Mouse (Mus musculus) megakaryocyte-erythroid progenitor cell, adult 5 weeks (primary cell): Measurements from ENCODE around the gene Klri1. TPM values are rescaled to one million over a fixed set of nuclear protein-coding genes. Genes with fewer than 3 reads are reported as not detected.

Source experiments
- polyA plus RNA-seq: library from polyadenylated mRNA; stranded (reverse); fragments of >175 nt; gene quantifications from 2 replicates; pipeline ENCODE4 v1.2.3, GENCODE M21; 2012

Gene Klri1
- not detected in 2 replicates for polyA plus RNA-seq

DNA sequence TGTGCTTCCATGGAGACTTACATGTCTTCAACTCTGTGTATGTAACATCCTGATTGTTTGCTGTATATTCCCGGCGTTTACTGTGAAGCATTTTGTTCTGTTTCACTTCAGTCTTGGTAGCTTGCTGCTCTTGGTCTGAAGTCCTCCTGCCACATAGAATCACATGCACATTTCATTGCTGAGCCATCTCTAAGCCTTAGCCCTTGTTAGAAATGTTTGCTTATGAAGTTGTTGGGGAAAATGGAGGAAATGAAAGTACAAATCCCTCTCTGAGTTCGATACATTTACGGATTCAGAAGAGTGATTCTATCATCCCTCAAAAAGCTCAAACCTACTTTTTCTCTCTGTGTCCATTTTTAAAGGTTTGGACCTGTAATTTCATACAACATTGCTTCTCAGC, at the start of gene Klri1:
Gene Klri1, minus strand, starts transcription at position 101 of the 400 bp plus-strand sequence.

DNA sequence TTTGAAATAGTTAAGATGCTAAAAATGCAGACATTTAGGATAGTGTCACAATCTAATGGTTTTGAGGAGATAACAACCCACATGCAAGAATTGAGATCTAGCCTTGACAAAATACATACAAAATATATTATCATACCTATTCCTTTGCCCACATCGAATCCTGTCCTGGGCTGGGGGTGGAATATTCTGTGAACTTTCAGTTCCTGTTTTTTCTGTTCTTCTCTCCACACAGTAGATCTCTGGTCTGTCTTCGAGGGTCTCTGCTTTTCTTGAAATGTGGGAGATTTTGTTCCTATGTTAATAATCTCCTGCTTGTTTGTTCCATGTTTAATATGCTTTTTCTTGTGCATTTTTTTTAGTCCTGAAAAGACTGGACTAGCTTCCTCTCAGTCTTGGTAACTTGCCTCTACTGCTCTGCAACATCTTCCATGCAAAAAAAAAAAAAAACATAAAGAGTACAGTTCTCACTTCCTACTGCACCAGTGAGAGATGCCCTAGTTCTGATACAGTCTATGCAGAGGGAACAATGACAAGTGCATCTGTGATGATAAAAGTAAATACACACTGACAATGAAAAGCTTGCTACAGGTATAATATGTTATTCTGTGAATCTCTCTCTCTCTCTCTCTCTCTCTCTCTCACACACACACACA, 23.3 kb upstream of the Klri1 start, which contains the start of gene Klri2:
Gene Klri2, minus strand, starts transcription at position 416 of the 653 bp plus-strand sequence.

DNA sequence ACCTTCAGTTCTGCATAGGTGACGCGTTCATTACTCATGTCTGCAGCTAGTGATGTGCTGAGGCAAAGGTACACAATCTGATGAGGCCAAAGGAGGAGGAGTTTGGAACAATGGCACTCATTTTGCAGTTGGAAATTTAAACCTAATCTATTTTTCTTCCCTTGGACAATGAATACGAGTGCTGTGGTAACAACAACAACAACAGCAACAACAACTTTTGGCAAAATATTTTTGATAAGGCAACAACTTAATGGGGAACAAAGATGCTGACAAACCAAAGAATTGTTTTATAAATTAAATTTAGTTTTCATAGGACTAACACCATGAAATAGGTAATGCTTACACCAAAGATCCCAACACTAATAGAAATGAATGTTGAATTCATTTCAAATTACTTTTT, 38.1 kb downstream of the Klri1 start, which contains the start of gene Klrc1:
Gene Klrc1, minus strand, starts transcription at position 101 of the 400 bp plus-strand sequence.

DNA sequence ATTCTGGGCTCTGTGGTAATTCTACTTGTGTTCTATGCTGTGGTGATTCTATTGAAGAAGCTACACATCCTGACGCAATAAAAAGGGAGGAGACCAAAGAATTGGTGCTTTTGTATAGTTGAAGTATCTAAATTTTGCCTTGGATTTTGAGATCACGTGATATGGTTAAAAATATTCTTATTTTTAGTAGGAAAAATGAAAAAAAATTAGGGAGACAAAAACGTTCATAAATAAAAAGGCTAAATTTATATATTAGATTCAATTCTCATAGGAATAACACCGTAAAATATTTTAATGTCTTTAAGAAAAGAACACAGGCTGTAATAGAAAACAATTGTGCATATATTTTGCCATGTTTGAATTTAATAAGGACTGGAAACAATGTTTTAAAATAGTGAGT, 56.3 kb downstream of the Klri1 start, which contains the start of gene Klrc2:
Gene Klrc2, minus strand, starts transcription at position 101 of the 400 bp plus-strand sequence.

Other genes with a start within 250 kb of the Klri1 start
- 0.44 and 0.61 TPM in 2 replicates for gene Olr1, start 210.0 kb downstream of the Klri1 start, polyA plus RNA-seq
- gene Tmem52b, start 204.6 kb downstream of the Klri1 start, polyA plus RNA-seq: not detected in 2 replicates
- 89.6 and 129 TPM in 2 replicates for gene Gabarapl1, start 184.0 kb downstream of the Klri1 start, polyA plus RNA-seq
- gene Klre1, start 139.2 kb downstream of the Klri1 start, polyA plus RNA-seq: 0.05 TPM in 1 of 2 replicates, not detected in the other
- 0.19 and 0.37 TPM in 2 replicates for gene Klrd1, start 125.3 kb downstream of the Klri1 start, polyA plus RNA-seq
- 0.39 and 0.74 TPM in 2 replicates for gene Klrk1, start 93.3 kb downstream of the Klri1 start, polyA plus RNA-seq
- 0.24 TPM in 1 of 2 replicates, not detected in the other for gene Klrc3, start 73.8 kb downstream of the Klri1 start, polyA plus RNA-seq
- 0.11 TPM in 1 of 2 replicates, not detected in the other for gene Klrc2, start 56.4 kb downstream of the Klri1 start, polyA plus RNA-seq
- gene Klrc1, start 38.2 kb downstream of the Klri1 start, polyA plus RNA-seq: 0.23 and 1.00 TPM in 2 replicates
- 0.01 and 0.03 TPM in 2 replicates for gene Klri2, start 23.4 kb upstream of the Klri1 start, polyA plus RNA-seq
- gene Gm156, start 67.1 kb upstream of the Klri1 start, polyA plus RNA-seq: not detected in 2 replicates
- gene Gm17631, start 145.5 kb upstream of the Klri1 start, polyA plus RNA-seq: not detected in 2 replicates
- 0.07 TPM in 1 of 2 replicates, not detected in the other for gene Klra17, start 159.5 kb upstream of the Klri1 start, polyA plus RNA-seq
- not detected in 2 replicates for gene Klra5, start 200.5 kb upstream of the Klri1 start, polyA plus RNA-seq